Mouse (Mus musculus) adrenal gland, adult 18-20 months (tissue): Measurements from ENCODE around the gene Chaf1b. TPM values are rescaled to one million over a fixed set of nuclear protein-coding genes. Genes with fewer than 3 reads are reported as not detected.
A peak's percentile ranks its signal among the peaks of the same experiment; 100 is the strongest.

Source experiments
- DNase-seq, 2 experiments: peaks; one replicate each; pipeline ENCODE4 v3.0.0; 2021 to 2022; ENCODE audit warnings: low spot score in 2 of 2
- total RNA-seq, 2 experiments: library from RNA; stranded (reverse); gene quantifications; 1 replicate in 1 of 2; 2 replicates in 1 of 2; pipeline ENCODE4 v1.2.3; 2021

Gene Chaf1b
- total RNA-seq, 2 experiments from 2014 or later = 1.5 to 2.1 TPM

- no peak for DNase-seq
Observed at GRCm38 (mm10) chr16:93912158-93912557, 28.5 kb downstream of the Chaf1b start.

- no peak for DNase-seq
Observed at GRCm38 (mm10) chr16:93912808-93913207, 29.1 kb downstream of the Chaf1b start.

GRCm38 (mm10) chr16:93913881-93914576 lies 30.3 kb downstream of the Chaf1b start:
- DNase-seq = peak in 1 of 2 experiments; percentile 10

- peak in 1 of 2 experiments; percentile 18 for DNase-seq
Observed at GRCm38 (mm10) chr16:93915338-93915849, 31.7 kb downstream of the Chaf1b start.

GRCm38 (mm10) chr16:93917712-93918678 lies 34.3 kb downstream of the Chaf1b start:
- DNase-seq = peak; percentile 82 to 83

GRCm38 (mm10) chr16:93918679-93919060 lies 35.0 kb downstream of the Chaf1b start:
- DNase-seq = no peak

GRCm38 (mm10) chr16:93919189-93919588 lies 35.5 kb downstream of the Chaf1b start:
- DNase-seq = no peak

- DNase-seq = no peak
Observed at GRCm38 (mm10) chr16:93920673-93921072, 37.0 kb downstream of the Chaf1b start.

GRCm38 (mm10) chr16:93922835-93923389 lies 39.2 kb downstream of the Chaf1b start:
- DNase-seq = no peak

GRCm38 (mm10) chr16:93923788-93924187 lies 40.1 kb downstream of the Chaf1b start:
- no peak for DNase-seq

GRCm38 (mm10) chr16:93925684-93926247 lies 42.1 kb downstream of the Chaf1b start:
- no peak for DNase-seq

- no peak for DNase-seq
Observed at GRCm38 (mm10) chr16:93929370-93930032, 45.8 kb downstream of the Chaf1b start.

GRCm38 (mm10) chr16:93932185-93933168 lies 48.8 kb downstream of the Chaf1b start:
- no peak for DNase-seq

GRCm38 (mm10) chr16:93934588-93934987 lies 50.9 kb downstream of the Chaf1b start:
- DNase-seq = no peak

GRCm38 (mm10) chr16:93935009-93935408 lies 51.3 kb downstream of the Chaf1b start:
- DNase-seq = no peak

- peak; percentile 63 to 77 for DNase-seq
Observed at GRCm38 (mm10) chr16:93938400-93938846, 54.7 kb downstream of the Chaf1b start.

GRCm38 (mm10) chr16:93939961-93940360 lies 56.3 kb downstream of the Chaf1b start:
- DNase-seq = no peak

- no peak for DNase-seq
Observed at GRCm38 (mm10) chr16:93941781-93942567, 58.3 kb downstream of the Chaf1b start.
